Mouse (Mus musculus) thymus, adult 2 months (tissue): ENCODE measurements around the gene Glis3. TPM values are rescaled to one million over a fixed set of nuclear protein-coding genes. Genes with fewer than 3 reads are reported as not detected.

ENCODE experiments used
- DNase-seq: peaks from one replicate; pipeline ENCODE4 v3.0.0; 2021
- H3K27ac ChIP-seq: fragments of 200-500 bp; 2 replicates; pipeline ENCODE4 v1.5.1; 2012; ENCODE audit warnings: low read length, control low read depth; ENCODE audit not compliant: control insufficient read depth, insufficient read depth
- H3K27me3 ChIP-seq: fragments of 200-500 bp; 2 replicates; pipeline ENCODE4 v1.6.1; 2012; ENCODE audit warnings: mild to moderate bottlenecking, low read length, moderate library complexity, mixed read lengths; ENCODE audit not compliant: control insufficient read depth, insufficient read depth
- H3K36me3 ChIP-seq: fragments of 200-500 bp; 2 replicates; pipeline ENCODE4 v1.6.1; 2012; ENCODE audit warnings: mild to moderate bottlenecking, low read length, moderate library complexity; ENCODE audit not compliant: control insufficient read depth, insufficient read depth
- H3K4me1 ChIP-seq: fragments of 200-500 bp; replicated peaks from 2 replicates; pipeline ENCODE4 v1.6.1; 2012; ENCODE audit warnings: low read length; ENCODE audit not compliant: control insufficient read depth, insufficient read depth
- H3K4me3 ChIP-seq: fragments of 200-500 bp; 2 replicates; pipeline ENCODE4 v1.5.1; 2012; ENCODE audit warnings: mild to moderate bottlenecking, low read length, control low read depth, moderate library complexity; ENCODE audit not compliant: control insufficient read depth, insufficient read depth
- CTCF ChIP-seq: fragments of 200-500 bp; IDR thresholded peaks from 2 replicates; pipeline ENCODE4 v1.5.1; 2012; ENCODE audit warnings: mild to moderate bottlenecking, control low read depth, low read length, moderate library complexity, borderline replicate concordance; ENCODE audit not compliant: control insufficient read depth, poor library complexity, insufficient read depth; ENCODE audit errors: extremely low read depth
- POLR2A ChIP-seq: fragments of 200-500 bp; IDR thresholded peaks from 2 replicates; pipeline ENCODE4 v1.6.1; 2012; ENCODE audit warnings: mild to moderate bottlenecking, low read length, control low read depth, moderate library complexity; ENCODE audit not compliant: control insufficient read depth, poor library complexity, insufficient read depth; ENCODE audit errors: extremely low read depth
- WGBS: fragments of 180-500 bp; shearing (Covaris S2); methylation state at CpG from one replicate; pipeline ENCODE4 v1.1.7; 2018; 5-methylcytosine and 5-hydroxymethylcytosine counted together
- polyA plus RNA-seq: library from polyadenylated mRNA; depleted of rRNA; stranded (reverse); fragments of >200 nt; gene quantifications from 2 replicates; pipeline ENCODE4 v1.2.3, GENCODE M21; 2012

The Glis3 gene
- polyA plus RNA-seq, 1 experiment = 1.8 TPM

- H3K27me3 ChIP-seq = no peaks in the 10 kb centered on the region
- H3K27ac ChIP-seq = no peak overlapping the region
- no peaks in the 10 kb centered on the region for H3K36me3 ChIP-seq
- no peak overlapping the region for H3K4me3 ChIP-seq
- no peak for TF ChIP-seq CTCF
- TF ChIP-seq POLR2A = no peak
- no peak for DNase-seq
- H3K4me1 ChIP-seq = peaks cover 4% of the 10 kb centered on the region
- 95% methylated on average over 5 of the region's 5 CpGs for WGBS
Measured at GRCm38 (mm10) chr19:28608747-28609146, 71.1 kb downstream of the Glis3 start.

GRCm38 (mm10) chr19:28608277-28608676 is 71.6 kb downstream of the Glis3 start:
- Histone ChIP-seq H3K27ac (no peak overlapping the region), H3K36me3 (no peaks in the 10 kb centered on the region), H3K4me1 (peaks cover 4% of the 10 kb centered on the region), H3K4me3 (no peak overlapping the region), H3K27me3 (no peaks in the 10 kb centered on the region)
- WGBS = 93% methylated on average over 6 of the region's 6 CpGs
- TF ChIP-seq CTCF (no peak), POLR2A (no peak)
- no peak for DNase-seq

GRCm38 (mm10) chr19:28600866-28601265 is 79.0 kb downstream of the Glis3 start:
- no peaks in the 10 kb centered on the region for H3K36me3 ChIP-seq
- H3K27ac ChIP-seq = no peak overlapping the region
- TF ChIP-seq POLR2A (no peak), CTCF (no peak)
- H3K4me1 ChIP-seq = no peaks in the 10 kb centered on the region
- no peaks in the 10 kb centered on the region for H3K27me3 ChIP-seq
- no peak for DNase-seq
- H3K4me3 ChIP-seq = no peak overlapping the region
- WGBS = 97% methylated on average over 4 of the region's 4 CpGs

- TF ChIP-seq POLR2A (no peak), CTCF (no peak)
- 92% methylated on average over 4 of the region's 4 CpGs for WGBS
- Histone ChIP-seq H3K4me3 (no peak overlapping the region), H3K36me3 (no peaks in the 10 kb centered on the region), H3K27ac (no peak overlapping the region), H3K4me1 (no peaks in the 10 kb centered on the region), H3K27me3 (no peaks in the 10 kb centered on the region)
- DNase-seq = no peak
Measured at GRCm38 (mm10) chr19:28594215-28594614, 85.7 kb downstream of the Glis3 start.

- no peak overlapping the region for H3K27ac ChIP-seq
Measured at GRCm38 (mm10) chr19:28592981-28593380, 86.9 kb downstream of the Glis3 start.

GRCm38 (mm10) chr19:28591736-28592477 is 88.0 kb downstream of the Glis3 start:
- 85% methylated on average over 7 of the region's 7 CpGs for WGBS
- H3K27ac ChIP-seq = no peak overlapping the region

More at GRCm38 (mm10) chr19:28592981-28593380, 86.9 kb downstream of the Glis3 start:
- Histone ChIP-seq H3K27me3 (no peaks in the 10 kb centered on the region), H3K4me3 (no peak overlapping the region), H3K4me1 (no peaks in the 10 kb centered on the region), H3K36me3 (no peaks in the 10 kb centered on the region)
- TF ChIP-seq POLR2A (no peak), CTCF (no peak)
- WGBS = 94% methylated on average over 13 of the region's 13 CpGs
- DNase-seq = no peak

GRCm38 (mm10) chr19:28580499-28580898 is 99.4 kb downstream of the Glis3 start:
- no peak for DNase-seq
- 93% methylated on average over 8 of the region's 8 CpGs for WGBS
- TF ChIP-seq CTCF (no peak), POLR2A (no peak)
- H3K4me3 ChIP-seq = no peak overlapping the region
- no peak overlapping the region for H3K27ac ChIP-seq
- no peaks in the 10 kb centered on the region for H3K36me3 ChIP-seq
- no peaks in the 10 kb centered on the region for H3K27me3 ChIP-seq
- H3K4me1 ChIP-seq = no peaks in the 10 kb centered on the region

More at GRCm38 (mm10) chr19:28591736-28592477, 88.0 kb downstream of the Glis3 start:
- no peak for DNase-seq
- TF ChIP-seq CTCF (no peak), POLR2A (no peak)
- no peaks in the 10 kb centered on the region for H3K4me1 ChIP-seq
- no peaks in the 10 kb centered on the region for H3K27me3 ChIP-seq
- no peak overlapping the region for H3K4me3 ChIP-seq
- H3K36me3 ChIP-seq = no peaks in the 10 kb centered on the region
